ENCODE assay signal across 8 mouse cellular contexts in the genomic region with DNA sequence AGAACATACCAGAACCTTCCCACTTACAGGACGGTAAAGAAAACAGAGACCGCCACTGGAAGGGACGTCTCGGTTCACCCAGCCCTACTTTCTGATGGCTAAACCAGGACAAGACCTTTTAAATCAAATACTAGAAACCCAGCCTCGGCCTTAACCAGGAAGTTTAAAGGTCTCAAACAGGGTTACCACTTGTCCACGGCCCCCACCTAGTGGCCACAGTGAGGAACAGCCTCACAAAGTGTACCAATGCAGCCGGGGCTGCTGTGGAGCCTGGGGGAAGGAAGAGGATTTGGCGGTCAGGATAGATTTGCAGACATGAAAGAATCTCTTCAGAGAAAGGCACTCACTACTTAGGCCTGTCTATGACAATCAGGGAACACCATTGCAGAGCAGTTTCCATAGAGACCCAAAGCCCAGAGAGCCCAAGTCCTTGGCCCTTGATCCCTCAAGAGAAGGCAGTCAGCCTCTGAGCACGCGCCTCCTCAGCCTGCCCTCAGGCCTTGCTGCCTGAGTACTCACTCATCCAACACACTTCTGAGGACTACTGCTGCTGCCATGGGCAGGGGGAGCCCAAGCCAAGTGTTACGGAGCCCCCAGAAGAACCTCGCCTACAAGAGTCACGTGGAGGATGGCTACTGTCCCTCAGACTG. TPM values are rescaled to one million over a fixed set of nuclear protein-coding genes. Genes with fewer than 3 reads are reported as not detected.
DNase-seq lines count a peak whose midpoint lies in the region; ATAC-seq and TF ChIP-seq lines count a peak whose summit lies in the region.

No protein-coding gene starts in this region.

- peak; percentile 51 for ATAC-seq in intestine, postnatal 0 days
- peak; percentile 55 for ATAC-seq in liver, embryonic 16.5 days (ENCODE audit: low read depth)
- ATAC-seq in neural tube, embryonic 14.5 days (ENCODE audit: low read depth): peak; percentile 58; the same call in 1 of the 2 replicates

- H3K36me3 ChIP-seq in intestine, postnatal 0 days (ENCODE audit: control insufficient read depth, insufficient read depth): peaks cover 68% of the 10 kb centered on the region
- peaks cover 20% of the 10 kb centered on the region for H3K36me3 ChIP-seq in liver, embryonic 16.5 days (ENCODE audit: control insufficient read depth, insufficient read depth)
- peaks cover 42% of the 10 kb centered on the region for H3K36me3 ChIP-seq in neural tube, embryonic 14.5 days (ENCODE audit: control insufficient read depth, insufficient read depth, low read length)

- 49% methylated on average over 13 of the region's 13 CpGs for WGBS in intestine, postnatal 0 days
- WGBS in liver, embryonic 16.5 days (ENCODE audit: insufficient replicate concordance): 54% methylated on average over 13 of the region's 13 CpGs
- WGBS in neural tube, embryonic 14.5 days: 58% methylated on average over 13 of the region's 13 CpGs

- no peaks in the 10 kb centered on the region for H3K9me3 ChIP-seq in intestine, postnatal 0 days (ENCODE audit: control insufficient read depth)
- no peaks in the 10 kb centered on the region for H3K9me3 ChIP-seq in liver, embryonic 16.5 days (replicated peaks; ENCODE audit: control insufficient read depth, low read length)
- H3K9me3 ChIP-seq in neural tube, embryonic 14.5 days (ENCODE audit: control insufficient read depth, low read length): no peaks in the 10 kb centered on the region

- DNase-seq in left cerebral cortex, adult 18-20 months (ENCODE audit: low spot score in 2 of 2): peak; percentile 40 to 61
- DNase-seq in left cerebral cortex, adult 8-10 months (ENCODE audit: low spot score in 2 of 2): no peak
- peak; percentile 79 for DNase-seq in c-Kit-positive CD71-negative TER-119-negative erythroid progenitor cells, embryonic 14.5 days (ENCODE audit: low read depth)
- DNase-seq in gastrocnemius, adult 18-20 months (ENCODE audit: low spot score): peak; percentile 78
- DNase-seq in testis, postnatal 10 days (ENCODE audit: low spot score): peak; percentile 77

- peak; percentile 98 for TF ChIP-seq CTCF in intestine, postnatal 0 days (IDR thresholded peaks at IDR 0.05; ENCODE audit: low read depth)

- H3K4me1 ChIP-seq in intestine, postnatal 0 days (replicated peaks; ENCODE audit: control insufficient read depth, insufficient read depth, low read length): no peaks in the 10 kb centered on the region
- no peaks in the 10 kb centered on the region; the same call in none of the 2 replicates for H3K4me1 ChIP-seq in liver, embryonic 16.5 days (ENCODE audit: control insufficient read depth, low read depth, low read length)
- no peaks in the 10 kb centered on the region for H3K4me1 ChIP-seq in neural tube, embryonic 14.5 days (ENCODE audit: control insufficient read depth, insufficient read depth, low read length)

- H3K27ac ChIP-seq in intestine, postnatal 0 days (ENCODE audit: low read depth, low read length): no peak overlapping the region
- H3K27ac ChIP-seq in liver, embryonic 16.5 days (ENCODE audit: low read length): no peak overlapping the region
- no peak overlapping the region for H3K27ac ChIP-seq in neural tube, embryonic 14.5 days (ENCODE audit: low read depth, low read length)

- H3K9ac ChIP-seq in intestine, postnatal 0 days (ENCODE audit: low read depth, low read length): no peak overlapping the region
- H3K9ac ChIP-seq in liver, embryonic 16.5 days (ENCODE audit: low read depth, low read length): no peak overlapping the region
- no peak overlapping the region for H3K9ac ChIP-seq in neural tube, embryonic 14.5 days (replicated peaks; ENCODE audit: low read depth, low read length)

- no peak overlapping the region for H3K4me3 ChIP-seq in intestine, postnatal 0 days (ENCODE audit: low read depth, low read length)
- H3K4me3 ChIP-seq in liver, embryonic 16.5 days (ENCODE audit: low read depth, low read length): no peak overlapping the region
- no peak overlapping the region for H3K4me3 ChIP-seq in neural tube, embryonic 14.5 days (ENCODE audit: low read depth, low read length)

- no peak overlapping the region for H3K4me2 ChIP-seq in intestine, postnatal 0 days (replicated peaks; ENCODE audit: low read depth)
- H3K4me2 ChIP-seq in liver, embryonic 16.5 days (ENCODE audit: low read depth, low read length): no peak overlapping the region
- no peak overlapping the region for H3K4me2 ChIP-seq in neural tube, embryonic 14.5 days (ENCODE audit: low read depth, low read length)

- H3K27me3 ChIP-seq in intestine, postnatal 0 days (replicated peaks; ENCODE audit: control insufficient read depth, insufficient read depth, low read length): no peaks in the 10 kb centered on the region
- no peaks in the 10 kb centered on the region for H3K27me3 ChIP-seq in liver, embryonic 16.5 days (ENCODE audit: control insufficient read depth, insufficient read depth, low read depth, low read length)
- no peaks in the 10 kb centered on the region for H3K27me3 ChIP-seq in neural tube, embryonic 14.5 days (ENCODE audit: control insufficient read depth, insufficient read depth, low read length)

RNA-seq across cellular contexts. Expression of a gene that starts 15.4 kb away (rescaled TPM):
- 100 to 1,000 TPM; 215 to 216 TPM for total RNA-seq in left cerebral cortex, adult 18-20 months (2021)
- total RNA-seq in left cerebral cortex, adult 8-10 months (2022): 100 to 1,000 TPM; 202 to 227 (median 214) TPM
- 100 to 1,000 TPM; 750 to 787 TPM for total RNA-seq in gastrocnemius, adult 18-20 months (2021)
- 223 and 231 TPM in 2 replicates for polyA plus RNA-seq in intestine, postnatal 0 days (2015; fragmentation: Nextera tagmentation; extraction: Ambion mirVana)
- polyA plus RNA-seq in liver, embryonic 16.5 days (2015; fragmentation: Nextera tagmentation; extraction: Ambion mirVana): 177 and 184 TPM in 2 replicates
- 380 and 397 TPM in 2 replicates for polyA plus RNA-seq in neural tube, embryonic 14.5 days (2014; fragmentation: Nextera tagmentation; extraction: Ambion mirVana)

RNA-seq across cellular contexts. Expression of a gene that starts 15.5 kb away (rescaled TPM):
- total RNA-seq in left cerebral cortex, adult 18-20 months (2021): under 1 TPM; 0.35 to 0.94 TPM
- under 1 TPM; 0.37 to 0.55 (median 0.42) TPM for total RNA-seq in left cerebral cortex, adult 8-10 months (2022)
- total RNA-seq in gastrocnemius, adult 18-20 months (2021): under 1 TPM; 0.21 to 0.46 TPM
- 0.20 and 0.42 TPM in 2 replicates for polyA plus RNA-seq in intestine, postnatal 0 days (2015; fragmentation: Nextera tagmentation; extraction: Ambion mirVana)
- 0.12 and 0.20 TPM in 2 replicates for polyA plus RNA-seq in liver, embryonic 16.5 days (2015; fragmentation: Nextera tagmentation; extraction: Ambion mirVana)
- polyA plus RNA-seq in neural tube, embryonic 14.5 days (2014; fragmentation: Nextera tagmentation; extraction: Ambion mirVana): 0.22 and 0.43 TPM in 2 replicates

RNA-seq across cellular contexts. Expression of a gene that starts 45.1 kb away (rescaled TPM):
- 10 to 100 TPM; 29.7 to 32.6 TPM for total RNA-seq in left cerebral cortex, adult 18-20 months (2021)
- total RNA-seq in left cerebral cortex, adult 8-10 months (2022): 10 to 100 TPM; 25.4 to 28.1 (median 26.1) TPM
- 10 to 100 TPM; 24.9 to 35.9 TPM for total RNA-seq in gastrocnemius, adult 18-20 months (2021)
- polyA plus RNA-seq in intestine, postnatal 0 days (2015; fragmentation: Nextera tagmentation; extraction: Ambion mirVana): 27.2 and 27.7 TPM in 2 replicates
- 38.7 and 41.4 TPM in 2 replicates for polyA plus RNA-seq in liver, embryonic 16.5 days (2015; fragmentation: Nextera tagmentation; extraction: Ambion mirVana)
- polyA plus RNA-seq in neural tube, embryonic 14.5 days (2014; fragmentation: Nextera tagmentation; extraction: Ambion mirVana): 70.2 and 76.9 TPM in 2 replicates

Comparison
In these comparisons a context has a peak if more than half of its experiments do, and no peak if none do; other contexts are left out.
1. DNase-seq: peak in left cerebral cortex, adult 18-20 months (2 of 2), c-Kit-positive CD71-negative TER-119-negative erythroid progenitor cells, embryonic 14.5 days (single experiment), gastrocnemius, adult 18-20 months (single experiment) and testis, postnatal 10 days (single experiment); none in left cerebral cortex, adult 8-10 months (0 of 2).
2. Peak in every context shown above with its lines, with median percentiles within 50 percentile points of each other: ATAC-seq.